18 mouse cellular contexts compared by ENCODE assay signal in genomic region chr7:98186637-98187036, GRCm38 (mm10). TPM values are rescaled to one million over a fixed set of nuclear protein-coding genes. Genes with fewer than 3 reads are reported as not detected.
DNase-seq lines count a peak whose midpoint lies in the region; ATAC-seq lines count a peak whose summit lies in the region.
"Had no signal": no experiment of that assay in that cellular context is flagged by ENCODE, and none has a peak within 500 bp of the region (broad histone marks: within the 10 kb centered on the region; RNA-seq: fewer than 3 reads in every experiment).

No protein-coding gene starts in this region.

- peaks cover 11% of the 10 kb centered on the region; the same call in 1 of the 2 replicates for H3K27me3 ChIP-seq in forebrain, embryonic 16.5 days (replicated peaks; ENCODE audit: control insufficient read depth, insufficient read depth, low read length)
- H3K27me3 ChIP-seq in midbrain, embryonic 13.5 days, result peaks cover 46% of the 10 kb centered on the region
- H3K27me3 ChIP-seq: stomach, embryonic 15.5 days had no signal

- ATAC-seq in forebrain, embryonic 16.5 days, result peak; percentile 93
- peak; percentile 88 for ATAC-seq in midbrain, embryonic 13.5 days
- ATAC-seq: activated CD4-positive, CD25-positive, alpha-beta regulatory T cell, adult 4 months had no signal

- H3K9me3 ChIP-seq in forebrain, embryonic 16.5 days (ENCODE audit: control insufficient read depth, low read length), result no peaks in the 10 kb centered on the region
- no peaks in the 10 kb centered on the region for H3K9me3 ChIP-seq in midbrain, embryonic 13.5 days
- H3K9me3 ChIP-seq: G1E; stomach, embryonic 15.5 days had no signal

- no peak overlapping the region for H3K4me2 ChIP-seq in forebrain, embryonic 16.5 days (ENCODE audit: low read length)
- no peak overlapping the region for H3K4me2 ChIP-seq in midbrain, embryonic 13.5 days (replicated peaks)
- H3K4me2 ChIP-seq: stomach, embryonic 15.5 days had no signal

- 11% methylated on average over 8 of the region's 8 CpGs for WGBS in forebrain, embryonic 16.5 days
- 25% methylated on average over 8 of the region's 8 CpGs for WGBS in midbrain, embryonic 13.5 days

- H3K4me3 ChIP-seq in forebrain, embryonic 16.5 days (replicated peaks; ENCODE audit: low read length), result no peak overlapping the region
- H3K4me3 ChIP-seq in midbrain, embryonic 13.5 days (replicated peaks), result no peak overlapping the region
- H3K4me3 ChIP-seq: stomach, embryonic 15.5 days had no signal

- H3K36me3 ChIP-seq in forebrain, embryonic 16.5 days (ENCODE audit: control insufficient read depth, insufficient read depth), result no peaks in the 10 kb centered on the region
- H3K36me3 ChIP-seq in midbrain, embryonic 13.5 days, result no peaks in the 10 kb centered on the region
- H3K36me3 ChIP-seq: G1E; stomach, embryonic 15.5 days had no signal

- DNase-seq in layer of hippocampus, adult 11-12 months (ENCODE audit: low spot score), result peak; percentile 49
- DNase-seq in layer of hippocampus, postnatal 10 days (ENCODE audit: low spot score in 2 of 2), result no peak
- peak; percentile 85 for DNase-seq in brain, adult 2 months (ENCODE audit: low read depth, low spot score)
- no peak for DNase-seq in urinary bladder, postnatal 14 days (ENCODE audit: low spot score)
- no peak for DNase-seq in adrenal gland, postnatal 4 days (ENCODE audit: low spot score in 2 of 2)
- no peak for DNase-seq in spleen, postnatal 36 days (ENCODE audit: low spot score in 2 of 2)
- DNase-seq: cerebellum, postnatal 36 days; kidney, adult 18-20 months; lung, postnatal 10 days; right cerebral cortex, postnatal 4 days; thymus, postnatal 4 days had no signal

- H3K4me1 ChIP-seq in forebrain, embryonic 16.5 days (replicated peaks; ENCODE audit: control insufficient read depth, insufficient read depth, low read length), result peaks cover 13% of the 10 kb centered on the region
- H3K4me1 ChIP-seq in midbrain, embryonic 13.5 days (replicated peaks), result peaks cover 22% of the 10 kb centered on the region

- no peak overlapping the region for H3K27ac ChIP-seq in forebrain, embryonic 16.5 days (ENCODE audit: low read length)
- no peak overlapping the region for H3K27ac ChIP-seq in midbrain, embryonic 13.5 days
- H3K27ac ChIP-seq: stomach, embryonic 15.5 days had no signal

- H3K9ac ChIP-seq in forebrain, embryonic 16.5 days (replicated peaks; ENCODE audit: low read depth, low read length), result no peak overlapping the region
- H3K9ac ChIP-seq in midbrain, embryonic 13.5 days (replicated peaks), result no peak overlapping the region
- H3K9ac ChIP-seq: stomach, embryonic 15.5 days had no signal

RNA-seq across cellular contexts. Expression of gene Capn5, which starts 8.6 kb away (rescaled TPM):
- total RNA-seq in layer of hippocampus, postnatal 10 days (2021), result 10 to 100 TPM; 55.9 to 61.7 TPM
- polyA plus RNA-seq in forebrain, embryonic 16.5 days (2015; fragmentation: Nextera tagmentation; extraction: Ambion mirVana), result 17.5 and 18.7 TPM in 2 replicates
- polyA plus RNA-seq in midbrain, embryonic 13.5 days (2015; fragmentation: Nextera tagmentation; extraction: Ambion mirVana), result 10.1 and 10.8 TPM in 2 replicates
- 10 to 100 TPM; 15.6 to 18.7 TPM for total RNA-seq in adrenal gland, postnatal 4 days (2021)

RNA-seq across cellular contexts. Expression of gene B3gnt6, which starts 12.6 kb away (rescaled TPM):
- under 1 TPM in 1 of 2 experiments, not detected in 1; 0.22 TPM for total RNA-seq in layer of hippocampus, postnatal 10 days (2021)
- 0.30 and 0.36 TPM in 2 replicates for polyA plus RNA-seq in forebrain, embryonic 16.5 days (2015; fragmentation: Nextera tagmentation; extraction: Ambion mirVana)
- polyA plus RNA-seq in midbrain, embryonic 13.5 days (2015; fragmentation: Nextera tagmentation; extraction: Ambion mirVana), result 0.07 and 0.10 TPM in 2 replicates
- total RNA-seq in adrenal gland, postnatal 4 days (2021), result 1 to 10 TPM; 1.3 to 1.8 TPM
- total RNA-seq: liver, adult 2 months had no signal
- polyA plus RNA-seq: activated CD4-positive, CD25-positive, alpha-beta regulatory T cell, adult 4 months; heart, postnatal 0 days had no signal

RNA-seq across cellular contexts. Expression of gene Omp, which starts 41.3 kb away (rescaled TPM):
- total RNA-seq in layer of hippocampus, postnatal 10 days (2021), result 1 to 10 TPM; 1.5 to 1.8 TPM
- 0.66 and 0.84 TPM in 2 replicates for polyA plus RNA-seq in forebrain, embryonic 16.5 days (2015; fragmentation: Nextera tagmentation; extraction: Ambion mirVana)
- 0.21 and 0.28 TPM in 2 replicates for polyA plus RNA-seq in midbrain, embryonic 13.5 days (2015; fragmentation: Nextera tagmentation; extraction: Ambion mirVana)
- 1 to 10 TPM in 1 of 2 experiments, under 1 TPM in 1; 0.79 to 1.3 TPM for total RNA-seq in adrenal gland, postnatal 4 days (2021)
- polyA plus RNA-seq: activated CD4-positive, CD25-positive, alpha-beta regulatory T cell, adult 4 months; G1E had no signal

Comparison
In these comparisons a context has a peak if more than half of its experiments do, and no peak if none do; other contexts are left out.
1. DNase-seq: peak in layer of hippocampus, adult 11-12 months (single experiment) and brain, adult 2 months (single experiment); none in layer of hippocampus, postnatal 10 days (0 of 2), urinary bladder, postnatal 14 days (single experiment), adrenal gland, postnatal 4 days (0 of 2) and spleen, postnatal 36 days (0 of 2).